Mouse (Mus musculus) brain, embryonic 14.5 days (tissue): ENCODE data around the gene Gm11060.

Experiments used
- CTCF ChIP-seq: fragments of 200-500 bp; IDR thresholded peaks from 2 replicates; pipeline ENCODE4 v1.5.1; 2012; ENCODE audit warnings: inconsistent platforms, mild to moderate bottlenecking, moderate library complexity, borderline replicate concordance; ENCODE audit not compliant: insufficient read depth, insufficient read length; ENCODE audit errors: extremely low read depth
- POLR2A ChIP-seq: fragments of 200-500 bp; IDR thresholded peaks from 2 replicates; pipeline ENCODE4 v1.6.1; 2012; ENCODE audit warnings: mild to moderate bottlenecking, inconsistent platforms, borderline replicate concordance; ENCODE audit not compliant: poor library complexity, insufficient read depth, insufficient read length, severe bottlenecking; ENCODE audit errors: extremely low read depth

GRCm38 (mm10) chr2:105125641-105126040 is 33.8 kb downstream of the Gm11060 start:
- TF ChIP-seq CTCF (no peak), POLR2A (no peak)
